Mouse (Mus musculus) heart, embryonic 13.5 days (tissue): ENCODE results near the gene Mbtd1. TPM values are rescaled to one million over a fixed set of nuclear protein-coding genes. Genes with fewer than 3 reads are reported as not detected.
"Not testable (repeated sequence)": the region's sequence is repeated elsewhere in the genome, so short reads cannot be mapped to it uniquely, and the experiment has no call there.

Experiments
- ATAC-seq: fragments of 200-750 bp; cut with Nextera tagmentation; 2 replicates; pipeline ENCODE4 v1.8.0; 2017; ENCODE audit warnings: moderate TSS enrichment; ENCODE audit not compliant: insufficient number of reproducible peaks, low FRiP score, low TSS enrichment; ENCODE audit errors: extremely low read depth
- H3K27ac ChIP-seq: fragments of 300-500 bp; sonication (generic); replicated peaks from 2 replicates; pipeline ENCODE4 v1.5.1; 2015; ENCODE audit warnings: moderate library complexity, mild to moderate bottlenecking, inconsistent platforms
- H3K27me3 ChIP-seq: fragments of 300-500 bp; sonication (generic); replicated peaks from 2 replicates; pipeline ENCODE4 v1.6.1; 2015; ENCODE audit warnings: mild to moderate bottlenecking, inconsistent platforms
- H3K36me3 ChIP-seq: fragments of 300-500 bp; sonication (generic); 2 replicates; pipeline ENCODE4 v1.6.1; 2015; ENCODE audit warnings: mild to moderate bottlenecking, inconsistent platforms
- H3K4me1 ChIP-seq: fragments of 300-500 bp; sonication (generic); 2 replicates; pipeline ENCODE4 v1.6.1; 2015; ENCODE audit warnings: inconsistent platforms
- H3K4me2 ChIP-seq: fragments of 300-500 bp; sonication (generic); 2 replicates; pipeline ENCODE4 v1.6.1; 2015; ENCODE audit warnings: inconsistent platforms, mild to moderate bottlenecking, moderate library complexity
- H3K4me3 ChIP-seq: fragments of 300-500 bp; sonication (generic); 2 replicates; pipeline ENCODE4 v1.5.1; 2015; ENCODE audit warnings: moderate library complexity, mild to moderate bottlenecking, inconsistent platforms
- H3K9ac ChIP-seq: fragments of 300-500 bp; sonication (generic); 2 replicates; pipeline ENCODE4 v1.6.1; 2015; ENCODE audit warnings: inconsistent platforms, mild to moderate bottlenecking, moderate library complexity
- H3K9me3 ChIP-seq: fragments of 300-500 bp; sonication (generic); 2 replicates; pipeline ENCODE4 v1.6.1; 2016; ENCODE audit warnings: inconsistent platforms
- WGBS: fragments of 180-500 bp; shearing (Covaris S2); methylation state at CpG from one replicate; pipeline ENCODE4 v1.1.7; 2015; ENCODE audit warnings: mixed read lengths; 5-methylcytosine and 5-hydroxymethylcytosine counted together
- polyA plus RNA-seq: library from polyadenylated mRNA; unstranded; fragments of >200 nt; fragmentation: Nextera tagmentation; extraction: Ambion mirVana; gene quantifications from 2 replicates; pipeline ENCODE4 v1.2.1, GENCODE M21; 2015

Gene Mbtd1
- polyA plus RNA-seq, 1 experiment from 2014 or later: 17.5 TPM

DNA sequence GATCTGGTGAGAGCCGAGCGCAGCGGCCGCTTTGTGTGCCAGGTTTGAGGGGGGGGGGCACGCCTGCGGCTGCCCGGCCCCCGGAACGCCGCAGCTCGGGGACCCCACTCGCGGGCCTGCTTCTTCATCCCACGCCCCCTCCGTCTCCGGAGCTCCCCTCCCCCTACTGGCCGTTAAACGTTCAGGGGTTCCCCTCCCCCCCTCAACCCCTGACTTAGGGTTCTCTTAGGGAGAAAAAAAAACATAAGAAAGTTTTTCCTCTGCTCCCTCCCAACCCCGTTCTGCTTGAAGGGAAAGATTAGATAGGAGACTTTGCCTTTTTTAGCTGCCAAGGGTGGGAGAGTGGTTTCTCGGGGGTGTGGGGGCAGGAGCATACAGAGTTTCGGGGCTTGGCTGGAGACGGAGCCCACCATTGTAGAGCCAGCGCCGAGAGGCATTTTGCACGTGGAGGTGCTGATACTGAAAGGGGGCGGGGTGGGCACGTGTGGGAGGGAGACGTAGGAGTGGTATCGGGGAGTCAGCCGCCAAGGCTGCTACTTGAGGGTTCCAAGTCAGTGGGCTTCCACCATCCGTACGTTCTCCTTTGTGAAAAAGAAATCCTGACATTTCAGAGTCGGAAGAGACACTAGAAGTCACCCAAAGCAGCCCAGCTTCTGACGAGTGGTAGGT, 893 bp downstream of the Mbtd1 start:
- peaks cover 35% of the 10 kb centered on the region for H3K4me1 ChIP-seq
- peak overlapping the region; percentile 99 for H3K4me3 ChIP-seq
- H3K4me2 ChIP-seq: peak overlapping the region; percentile 95
- peaks cover 26% of the 10 kb centered on the region for H3K36me3 ChIP-seq
- peak overlapping the region; percentile 98 for H3K9ac ChIP-seq
- under 1% methylated on average over 33 of the region's 34 CpGs for WGBS
- peak overlapping the region; percentile 91 for H3K27ac ChIP-seq
- no peaks in the 10 kb centered on the region for H3K27me3 ChIP-seq
- no peaks in the 10 kb centered on the region for H3K9me3 ChIP-seq
- ATAC-seq: no peak

DNA sequence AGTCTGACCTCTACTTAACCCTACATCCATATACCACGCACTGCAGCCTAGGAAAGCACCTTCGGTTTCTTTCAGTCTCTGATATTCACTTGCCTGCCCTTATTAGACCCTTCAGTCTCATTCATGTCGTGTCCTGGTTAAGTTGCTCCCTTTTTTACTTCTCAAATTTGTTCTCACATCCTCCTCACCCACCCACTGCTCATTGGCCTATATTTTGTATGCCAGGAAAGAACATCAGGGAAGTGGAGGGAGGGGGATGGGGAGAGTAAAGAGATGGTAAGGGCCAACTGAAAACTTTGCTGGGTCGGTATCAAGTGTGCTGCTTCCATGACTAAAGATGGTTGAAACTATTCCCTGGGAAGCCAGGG, 1.4 kb downstream of the Mbtd1 start:
- peak overlapping the region; percentile 95 for H3K4me2 ChIP-seq
- H3K9me3 ChIP-seq: no peaks in the 10 kb centered on the region
- peak overlapping the region; percentile 99 for H3K4me3 ChIP-seq
- no peaks in the 10 kb centered on the region for H3K27me3 ChIP-seq
- ATAC-seq: no peak
- peak overlapping the region; percentile 91 for H3K27ac ChIP-seq
- peaks cover 27% of the 10 kb centered on the region for H3K36me3 ChIP-seq
- WGBS: 2% methylated on average over 4 of the region's 4 CpGs
- H3K4me1 ChIP-seq: peaks cover 35% of the 10 kb centered on the region
- peak overlapping the region; percentile 98 for H3K9ac ChIP-seq

- Histone ChIP-seq H3K9me3 (no peaks in the 10 kb centered on the region), H3K36me3 (peaks cover 27% of the 10 kb centered on the region), H3K9ac (no peak overlapping the region), H3K4me3 (no peak overlapping the region), H3K27me3 (no peaks in the 10 kb centered on the region), H3K4me1 (no peaks in the 10 kb centered on the region), H3K4me2 (no peak overlapping the region), H3K27ac (no peak overlapping the region)
- ATAC-seq: no peak
- WGBS: 80% methylated on average over 3 of the region's 3 CpGs
Measured at GRCm38 (mm10) chr11:93897732-93898131, 12.1 kb downstream of the Mbtd1 start.

DNA sequence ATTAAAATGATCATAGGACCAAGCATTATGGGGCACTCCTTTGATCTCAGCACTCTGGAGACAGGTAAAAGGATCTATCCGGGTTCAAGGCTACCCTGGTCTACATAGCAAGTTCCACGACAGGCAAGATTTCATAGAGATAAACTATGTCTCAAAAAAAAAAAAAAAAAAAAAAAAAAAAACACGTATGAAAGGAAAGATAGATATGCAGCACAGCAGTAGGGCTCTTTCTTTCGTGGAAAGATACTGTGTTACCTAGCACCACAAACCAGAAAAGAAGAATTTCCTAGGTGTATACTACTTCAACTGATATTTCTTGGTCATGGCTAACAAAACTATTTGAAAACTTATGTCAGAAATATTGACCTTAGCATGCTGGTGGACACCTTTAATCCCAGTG, 21.2 kb downstream of the Mbtd1 start:
- no peak for ATAC-seq
- Histone ChIP-seq H3K9ac (no peak overlapping the region), H3K4me3 (no peak overlapping the region), H3K36me3 (peaks cover 69% of the 10 kb centered on the region), H3K4me2 (no peak overlapping the region), H3K9me3 (no peaks in the 10 kb centered on the region), H3K27ac (no peak overlapping the region), H3K27me3 (no peaks in the 10 kb centered on the region), H3K4me1 (no peaks in the 10 kb centered on the region)
- 79% methylated on average over 4 of the region's 4 CpGs for WGBS

- H3K27me3 ChIP-seq: no peaks in the 10 kb centered on the region
- WGBS: 83% methylated on average over 3 of the region's 3 CpGs
- no peak overlapping the region for H3K4me2 ChIP-seq
- no peaks in the 10 kb centered on the region for H3K4me1 ChIP-seq
- no peak overlapping the region for H3K27ac ChIP-seq
- no peak overlapping the region for H3K4me3 ChIP-seq
- no peaks in the 10 kb centered on the region for H3K9me3 ChIP-seq
- H3K36me3 ChIP-seq: peaks cover 77% of the 10 kb centered on the region
- no peak overlapping the region for H3K9ac ChIP-seq
- no peak for ATAC-seq
Measured at GRCm38 (mm10) chr11:93907839-93908238, 22.2 kb downstream of the Mbtd1 start.

GRCm38 (mm10) chr11:93908829-93909228, 23.2 kb downstream of the Mbtd1 start:
- H3K27ac ChIP-seq: no peak overlapping the region
- no peak overlapping the region for H3K4me3 ChIP-seq
- H3K36me3 ChIP-seq: peaks cover 84% of the 10 kb centered on the region
- no peak overlapping the region for H3K4me2 ChIP-seq
- no peak overlapping the region for H3K9ac ChIP-seq
- 84% methylated on average over 9 of the region's 9 CpGs for WGBS
- no peaks in the 10 kb centered on the region for H3K27me3 ChIP-seq
- ATAC-seq: no peak
- no peaks in the 10 kb centered on the region for H3K4me1 ChIP-seq
- H3K9me3 ChIP-seq: no peaks in the 10 kb centered on the region

DNA sequence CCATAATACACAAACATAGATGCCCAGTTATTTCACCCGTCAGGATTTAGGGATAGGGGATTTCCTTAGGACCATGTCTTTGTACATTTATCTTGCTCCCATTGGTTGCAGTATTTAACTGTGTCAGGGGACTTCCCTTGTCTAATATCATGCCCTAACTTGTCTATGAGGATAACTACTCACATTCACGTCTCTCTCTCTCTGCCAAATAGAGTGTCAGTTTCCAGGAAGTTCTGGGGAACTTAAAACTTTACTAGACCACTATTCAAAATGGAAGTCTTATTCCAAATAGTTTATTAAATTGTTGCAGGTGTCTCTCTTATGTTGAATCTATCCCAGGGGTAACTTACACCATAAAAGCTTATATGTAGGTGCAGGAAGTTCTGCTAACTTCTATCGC, 26.0 kb downstream of the Mbtd1 start:
- Histone ChIP-seq H3K4me1 (no peaks in the 10 kb centered on the region), H3K4me2 (no peak overlapping the region), H3K27me3 (no peaks in the 10 kb centered on the region), H3K36me3 (peaks cover 89% of the 10 kb centered on the region), H3K4me3 (no peak overlapping the region), H3K9me3 (no peaks in the 10 kb centered on the region), H3K9ac (no peak overlapping the region), H3K27ac (no peak overlapping the region)
- ATAC-seq: no peak
- 88% methylated on average over 3 of the region's 3 CpGs for WGBS

DNA sequence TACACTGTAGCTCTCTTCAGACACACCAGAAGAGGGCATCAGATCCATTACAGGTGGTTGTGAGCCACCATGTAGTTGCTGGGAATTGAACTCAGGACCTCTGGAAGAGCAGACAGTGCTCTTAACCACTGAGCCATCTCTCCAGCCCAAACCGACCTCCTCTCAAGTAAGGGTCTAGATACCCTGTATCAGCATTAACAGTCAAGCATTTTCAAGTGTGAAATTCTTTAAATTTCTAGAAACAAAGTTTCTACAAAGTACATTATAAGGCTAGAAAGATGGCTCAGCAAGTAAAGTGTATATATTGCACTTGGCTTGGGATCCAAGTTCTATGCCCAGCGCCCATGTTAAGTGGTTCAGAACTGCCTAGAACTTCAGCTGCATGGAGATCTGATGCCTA, 29.4 kb downstream of the Mbtd1 start:
- H3K27ac ChIP-seq, ATAC-seq, H3K4me3 ChIP-seq, H3K9me3 ChIP-seq, H3K4me2 ChIP-seq, H3K9ac ChIP-seq, H3K27me3 ChIP-seq, H3K4me1 ChIP-seq: not testable (repeated sequence)
- 82% methylated on average over 2 of the region's 2 CpGs for WGBS
- H3K36me3 ChIP-seq: peaks cover 88% of the 10 kb centered on the region

- Histone ChIP-seq H3K4me3 (no peak overlapping the region), H3K9ac (no peak overlapping the region), H3K27me3 (no peaks in the 10 kb centered on the region), H3K27ac (no peak overlapping the region), H3K4me2 (no peak overlapping the region), H3K4me1 (no peaks in the 10 kb centered on the region), H3K9me3 (no peaks in the 10 kb centered on the region), H3K36me3 (peaks cover 92% of the 10 kb centered on the region)
- no peak for ATAC-seq
Measured at GRCm38 (mm10) chr11:93929106-93929505, 43.5 kb downstream of the Mbtd1 start.

DNA sequence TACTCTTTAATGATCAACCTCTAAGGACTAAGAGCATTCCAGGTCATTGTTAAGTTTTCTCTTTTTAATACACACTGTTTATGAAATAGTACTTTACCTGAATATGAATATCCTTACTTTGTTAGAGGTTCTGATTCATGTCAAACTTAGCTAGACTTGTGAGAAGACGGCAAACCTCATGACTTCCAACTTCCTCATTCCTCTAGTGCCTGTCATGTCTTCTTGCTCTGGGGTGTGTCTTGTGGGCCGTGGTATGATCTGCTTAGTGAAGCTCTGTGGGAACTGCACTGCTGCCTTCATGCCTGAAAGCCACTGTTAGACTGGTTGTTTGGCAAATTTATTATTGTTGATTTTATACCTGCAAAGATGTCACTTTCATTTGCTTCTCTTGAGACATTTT, 55.3 kb downstream of the Mbtd1 start:
- ATAC-seq: no peak
- WGBS: 46% methylated on average over 2 of the region's 2 CpGs

DNA sequence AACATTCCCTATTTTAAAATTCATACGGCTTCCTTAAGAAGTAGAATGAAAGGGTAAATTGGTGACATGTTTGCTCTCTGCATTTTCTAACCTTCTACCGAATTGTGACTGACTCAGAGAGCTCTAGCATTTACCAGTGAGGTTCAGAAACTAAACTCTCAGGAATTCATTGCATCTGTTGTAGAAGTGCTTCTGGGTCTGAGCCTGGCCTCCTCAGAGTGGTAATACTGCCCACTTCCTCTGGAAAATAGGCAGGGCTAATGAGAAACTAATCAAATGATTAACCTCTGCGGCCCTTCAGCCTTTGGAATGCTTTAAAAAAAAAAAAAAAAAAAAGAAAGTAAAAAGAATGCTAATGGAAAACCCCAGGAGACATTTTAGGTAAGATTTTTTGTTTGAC, 59.3 kb downstream of the Mbtd1 start:
- WGBS: 84% methylated on average over 3 of the region's 3 CpGs
- peaks cover 67% of the 10 kb centered on the region for H3K36me3 ChIP-seq

More for the DNA sequence above, 55.3 kb downstream of the Mbtd1 start:
- Histone ChIP-seq H3K27ac (no peak overlapping the region), H3K4me2 (no peak overlapping the region), H3K36me3 (peaks cover 72% of the 10 kb centered on the region), H3K9me3 (no peaks in the 10 kb centered on the region), H3K27me3 (no peaks in the 10 kb centered on the region), H3K4me3 (no peak overlapping the region), H3K4me1 (no peaks in the 10 kb centered on the region), H3K9ac (no peak overlapping the region)

DNA sequence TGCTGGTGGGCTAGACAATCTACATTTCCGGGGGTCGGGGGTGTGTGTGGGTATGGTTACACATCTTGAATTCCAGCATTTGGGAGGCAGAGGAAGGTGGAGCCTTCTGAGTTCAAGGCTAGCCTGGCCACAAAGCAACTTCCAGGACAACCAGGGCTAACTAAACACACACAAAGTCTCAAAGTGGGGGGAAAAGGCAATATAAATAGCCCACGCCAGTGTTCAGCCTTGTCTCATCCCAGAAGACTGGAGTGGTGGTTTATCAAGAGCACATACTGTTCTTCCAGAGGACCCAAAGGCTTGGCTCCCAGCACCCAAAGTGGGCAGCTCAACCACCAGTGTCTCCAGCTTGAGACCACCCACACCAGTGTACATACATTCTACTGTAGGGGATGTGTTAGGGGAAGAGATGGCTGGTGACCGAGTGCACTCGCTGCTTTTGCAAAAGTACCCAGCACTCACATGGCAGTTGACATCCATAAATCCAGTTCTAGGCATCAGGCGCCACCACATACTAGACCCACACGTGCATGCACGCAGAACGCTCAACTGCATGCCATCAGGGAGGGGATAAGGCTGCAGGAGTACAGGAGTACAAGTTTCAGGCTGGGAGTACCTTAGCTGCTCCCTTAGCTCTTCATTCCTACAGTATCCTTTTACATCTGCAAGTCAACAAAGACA, 63.4 kb downstream of the Mbtd1 start:
- peaks cover 18% of the 10 kb centered on the region for H3K4me1 ChIP-seq
- WGBS: 81% methylated on average over 9 of the region's 9 CpGs
- no peak overlapping the region for H3K4me3 ChIP-seq
- H3K4me2 ChIP-seq: no peak overlapping the region
- H3K9me3 ChIP-seq: no peaks in the 10 kb centered on the region
- ATAC-seq: no peak
- no peak overlapping the region for H3K27ac ChIP-seq
- no peak overlapping the region for H3K9ac ChIP-seq
- H3K27me3 ChIP-seq: no peaks in the 10 kb centered on the region
- H3K36me3 ChIP-seq: peaks cover 77% of the 10 kb centered on the region

More for the DNA sequence above, 59.3 kb downstream of the Mbtd1 start:
- Histone ChIP-seq H3K9me3 (no peaks in the 10 kb centered on the region), H3K27me3 (no peaks in the 10 kb centered on the region), H3K4me1 (no peaks in the 10 kb centered on the region), H3K4me2 (no peak overlapping the region), H3K4me3 (no peak overlapping the region), H3K27ac (no peak overlapping the region), H3K9ac (no peak overlapping the region)
- ATAC-seq: no peak
